Comparison of ENCODE assay signal across 16 mouse cellular contexts in genomic region chrX:166444552-166444951, GRCm38 (mm10).
"Had no signal": no experiment of that assay in that cellular context is flagged by ENCODE, and none has a peak within 500 bp of the region (broad histone marks: within the 10 kb centered on the region; RNA-seq: fewer than 3 reads in every experiment).

No protein-coding gene starts in this region.

- DNase-seq: lung, adult 2 months; lung, postnatal 14 days; lung, postnatal 36 days; right cerebral cortex, postnatal 14 days; thymus, adult 18-20 months; thymus, postnatal 14 days; thymus, postnatal 36 days had no signal

- H3K27ac ChIP-seq: liver, embryonic 14.5 days; lung, embryonic 15.5 days; macrophage; midbrain, embryonic 13.5 days; midbrain, embryonic 15.5 days; neural tube, embryonic 12.5 days; stomach, embryonic 15.5 days had no signal

- H3K36me3 ChIP-seq: lung, embryonic 15.5 days; midbrain, embryonic 13.5 days; midbrain, embryonic 15.5 days; stomach, embryonic 15.5 days had no signal

- H3K4me2 ChIP-seq: lung, embryonic 15.5 days; midbrain, embryonic 11.5 days; midbrain, embryonic 13.5 days; midbrain, embryonic 15.5 days; neural tube, embryonic 12.5 days; stomach, embryonic 15.5 days had no signal

- H3K4me1 ChIP-seq: neural tube, embryonic 12.5 days; stomach, embryonic 15.5 days had no signal

- H3K4me3 ChIP-seq: lung, embryonic 15.5 days; midbrain, embryonic 13.5 days; midbrain, embryonic 15.5 days; neural tube, embryonic 12.5 days; stomach, embryonic 15.5 days had no signal

- H3K9ac ChIP-seq: liver, embryonic 14.5 days; lung, embryonic 15.5 days; midbrain, embryonic 13.5 days; midbrain, embryonic 15.5 days; neural tube, embryonic 12.5 days; stomach, embryonic 15.5 days had no signal

- ATAC-seq: lung, postnatal 0 days; midbrain, embryonic 13.5 days; midbrain, embryonic 15.5 days had no signal

- H3K9me3 ChIP-seq: lung, embryonic 15.5 days; midbrain, embryonic 13.5 days; midbrain, embryonic 15.5 days; neural tube, embryonic 12.5 days; stomach, embryonic 15.5 days had no signal
